Mouse (Mus musculus) embryo, embryonic 11 days (tissue): ENCODE data around the gene Pard3.

Experiments used
- DNase-seq: peaks from one replicate; pipeline ENCODE4 v3.0.0-alpha.2; 2015

The Pard3 gene

DNA sequence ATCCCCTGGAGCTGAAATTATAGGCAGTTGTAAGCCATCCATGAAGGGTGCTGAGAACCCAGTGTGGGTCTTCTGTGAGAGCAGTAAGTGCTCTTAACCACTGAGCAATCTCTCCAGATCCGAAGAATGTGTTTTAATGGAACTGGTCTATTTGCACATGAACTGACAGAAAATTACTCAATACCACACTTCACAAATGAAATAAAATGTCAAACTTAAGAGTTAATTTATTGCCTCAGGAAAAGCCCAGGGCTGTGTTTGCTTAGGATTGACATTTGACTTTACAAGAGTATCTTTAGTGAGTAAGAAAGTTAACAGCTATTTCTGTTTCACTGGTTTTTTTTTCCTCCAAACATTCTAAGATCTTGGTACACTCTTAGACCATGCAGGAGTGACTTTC, 23.7 kb downstream of the Pard3 start:
- no peak for DNase-seq

GRCm38 (mm10) chr8:127088372-127088771, 24.7 kb downstream of the Pard3 start:
- DNase-seq: peak; percentile 60

GRCm38 (mm10) chr8:127089021-127089420, 25.3 kb downstream of the Pard3 start:
- DNase-seq: no peak

GRCm38 (mm10) chr8:127090435-127090834, 26.7 kb downstream of the Pard3 start:
- DNase-seq: no peak

DNA sequence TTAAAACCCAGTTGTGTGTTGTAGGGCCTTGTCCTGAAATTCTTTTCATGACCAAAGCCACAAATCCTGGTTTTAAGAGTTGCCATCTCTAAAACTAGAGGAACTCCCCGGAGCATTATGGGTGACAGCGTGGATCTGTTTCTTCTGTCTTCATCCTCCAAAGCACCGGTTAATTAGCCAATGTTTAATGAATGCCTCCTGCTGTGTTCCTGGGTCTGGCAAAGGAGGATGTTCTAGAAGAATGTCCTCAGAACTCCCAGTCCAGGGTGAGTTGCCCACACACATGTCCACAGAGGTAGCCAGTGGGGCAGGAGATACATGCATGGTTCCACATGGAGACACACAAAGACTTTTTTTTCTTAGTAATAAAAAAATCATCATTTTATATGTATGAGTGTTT, 28.2 kb downstream of the Pard3 start:
- no peak for DNase-seq

- peak; percentile 65 for DNase-seq
These were observed 28.9 kb downstream of the Pard3 start for GRCm38 (mm10) chr8:127092383-127093112.

DNA sequence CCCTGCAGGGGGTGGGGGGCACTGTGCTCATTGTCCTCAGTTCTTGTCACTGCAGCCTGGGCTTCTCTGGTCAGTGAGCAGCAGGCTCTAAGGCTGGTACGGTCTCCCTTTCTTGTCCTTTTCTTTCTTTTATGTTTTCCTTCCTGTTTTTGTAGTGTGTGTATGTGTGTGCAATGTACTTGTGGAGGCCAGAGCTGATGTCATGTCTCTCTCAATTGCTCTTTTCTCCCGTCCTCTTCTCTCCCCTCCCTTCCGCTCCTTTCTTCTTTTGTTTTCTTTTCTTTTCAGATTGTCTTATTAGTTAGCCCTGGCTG, 29.4 kb downstream of the Pard3 start:
- DNase-seq: no peak

DNA sequence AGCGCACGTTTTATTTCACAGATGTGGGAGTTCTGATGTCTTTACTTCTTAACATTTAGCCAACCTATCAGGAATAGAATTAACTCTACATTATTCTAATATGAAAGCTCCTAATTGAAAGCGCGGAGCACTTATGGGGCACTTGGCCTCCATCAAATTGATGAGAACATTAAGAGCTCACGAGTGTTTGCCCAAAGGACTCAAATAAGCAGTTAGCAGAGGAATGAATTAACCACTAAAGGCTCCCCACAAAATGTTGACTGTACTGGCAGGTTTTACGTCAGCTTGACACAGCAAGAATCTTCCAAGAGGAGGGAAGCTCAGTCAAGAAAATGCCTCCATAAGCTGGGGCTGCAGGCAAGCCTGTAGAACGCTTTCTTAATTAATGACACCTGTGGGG, 32.1 kb downstream of the Pard3 start:
- DNase-seq: no peak

- DNase-seq: no peak
These were observed 35.9 kb downstream of the Pard3 start for GRCm38 (mm10) chr8:127099439-127100090.

- no peak for DNase-seq
These were observed 39.6 kb downstream of the Pard3 start for GRCm38 (mm10) chr8:127103256-127103655.

DNA sequence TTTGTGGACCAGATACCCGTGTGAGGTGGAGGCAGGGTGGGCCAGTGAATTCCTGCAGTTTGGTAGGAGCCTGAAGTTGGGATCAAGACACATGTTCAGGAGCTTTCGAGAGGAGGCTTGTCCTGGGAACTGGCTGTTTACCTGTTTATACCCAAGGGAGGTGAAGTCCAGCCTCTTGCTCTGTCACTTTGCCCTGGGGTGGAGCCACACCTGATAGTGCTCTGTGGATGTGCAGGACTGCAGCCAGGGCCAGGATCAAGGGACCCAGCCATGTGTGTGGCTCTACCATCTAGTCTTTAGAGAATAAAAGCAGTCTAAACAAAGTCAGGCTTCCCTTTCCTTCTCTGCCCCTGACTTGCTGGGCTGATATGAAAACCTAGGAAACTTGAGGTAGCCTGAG, 40.9 kb downstream of the Pard3 start:
- DNase-seq: no peak

- DNase-seq: peak; percentile 44
These were observed 44.2 kb downstream of the Pard3 start for GRCm38 (mm10) chr8:127107928-127108327.

GRCm38 (mm10) chr8:127113209-127113608, 49.5 kb downstream of the Pard3 start:
- no peak for DNase-seq

GRCm38 (mm10) chr8:127115837-127116236, 52.1 kb downstream of the Pard3 start:
- DNase-seq: no peak

DNA sequence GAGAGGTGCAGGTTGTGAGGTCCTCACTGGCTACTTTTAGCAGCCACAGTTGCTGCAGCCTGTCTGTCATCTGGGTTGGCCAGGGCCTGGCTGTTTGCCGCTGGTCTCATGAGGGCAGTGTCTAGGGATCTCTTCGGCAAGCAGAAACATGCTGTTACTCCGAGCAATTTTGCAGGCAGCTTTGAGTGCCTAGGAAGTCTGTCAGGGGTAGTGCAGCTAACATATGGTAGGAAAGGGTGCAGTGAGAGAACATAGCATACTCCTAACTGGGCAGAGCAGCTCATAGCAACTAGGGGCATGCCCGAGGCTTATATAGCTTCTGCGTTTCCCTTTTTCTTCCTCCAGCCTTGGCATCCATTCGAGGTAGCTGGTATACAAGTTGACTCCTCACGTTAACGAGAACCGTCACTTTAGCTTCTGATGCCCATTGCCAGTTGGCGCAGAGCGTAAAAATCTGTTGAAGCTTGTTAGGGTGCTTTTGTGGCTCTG, 54.7 kb downstream of the Pard3 start:
- DNase-seq: no peak

DNA sequence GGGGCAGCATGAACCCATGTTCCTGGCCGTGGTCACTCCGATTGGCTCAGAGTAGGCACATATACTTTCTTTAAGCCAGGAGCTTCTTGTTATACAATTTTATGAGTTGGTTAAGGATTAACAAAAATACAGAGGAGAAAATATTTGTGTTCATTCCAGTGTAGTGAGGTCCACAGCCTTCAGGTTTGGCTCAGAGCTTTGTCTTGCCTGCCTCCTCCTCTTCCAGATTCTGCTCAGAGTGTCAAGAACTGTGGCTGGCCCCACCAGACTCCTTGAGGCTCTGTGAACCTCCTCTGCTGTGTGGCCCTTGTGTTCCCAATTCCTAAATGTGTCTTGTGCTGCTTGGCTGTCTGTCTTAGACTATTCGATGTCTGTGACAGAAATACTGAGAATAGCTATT, 59.7 kb downstream of the Pard3 start:
- DNase-seq: no peak

DNA sequence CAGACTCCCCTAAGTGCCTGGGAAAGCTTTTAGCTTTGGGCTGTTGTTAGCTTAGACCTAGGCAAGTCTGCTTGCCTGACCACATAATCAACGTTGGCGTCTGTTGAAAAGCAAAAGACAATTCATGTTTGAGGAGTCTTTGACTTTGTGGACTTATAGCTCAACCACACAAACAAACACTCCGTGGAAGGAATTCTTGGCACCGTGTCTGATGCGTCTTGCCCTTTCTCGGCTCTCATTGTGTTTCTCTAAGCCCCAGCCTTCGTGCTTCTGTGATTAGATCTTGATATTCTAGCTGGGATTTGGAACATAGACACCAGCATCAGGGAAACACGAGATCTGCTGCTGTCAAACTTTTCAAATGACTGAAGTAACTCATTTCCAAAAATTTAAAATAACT, 61.1 kb downstream of the Pard3 start:
- DNase-seq: no peak

DNA sequence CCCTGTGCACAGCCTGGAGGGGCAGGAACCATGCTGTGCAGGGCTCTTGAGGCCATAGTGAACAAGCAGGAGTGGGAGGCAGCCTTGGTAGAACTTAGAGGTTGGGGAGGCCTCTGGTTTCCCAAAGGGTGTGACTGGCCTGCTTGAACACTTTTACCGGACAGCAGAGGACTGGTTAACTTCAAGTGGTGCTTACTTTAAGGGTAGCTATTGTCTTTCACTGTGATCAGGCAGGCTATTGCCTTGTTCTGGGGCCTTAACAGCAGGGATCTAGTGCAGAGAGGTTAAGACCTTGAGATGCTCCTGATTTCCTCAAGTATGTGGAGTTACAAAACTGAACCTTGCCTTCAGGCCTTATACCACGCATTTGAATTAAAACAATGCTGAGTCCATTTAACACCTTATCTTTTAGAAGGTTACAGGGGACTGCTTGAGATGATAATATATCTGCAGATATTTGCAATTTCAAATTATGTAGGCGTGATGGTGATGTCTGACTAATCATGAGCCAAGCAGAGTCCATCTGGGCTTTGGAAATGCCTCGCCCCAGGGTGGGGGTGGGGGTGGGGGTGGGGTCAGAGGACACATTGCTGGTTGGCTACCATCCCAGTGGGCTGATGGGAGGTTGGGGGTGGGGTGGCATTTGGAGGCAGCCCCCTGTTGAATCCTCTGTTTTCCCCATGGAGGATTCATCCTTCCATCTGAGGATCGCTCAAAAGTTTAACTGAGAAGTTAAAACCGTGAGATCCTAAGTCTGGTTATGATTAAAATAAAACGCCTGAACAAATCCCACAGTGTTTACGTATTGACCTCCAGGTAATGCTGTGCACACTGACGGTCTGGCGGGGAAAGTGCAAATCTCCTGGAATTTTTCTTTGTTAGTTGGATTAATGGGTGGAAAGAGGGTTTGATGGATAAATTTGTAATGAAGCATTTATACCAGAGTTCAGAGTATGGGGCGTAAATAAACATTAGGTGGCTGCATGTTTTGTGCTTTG, 62.3 kb downstream of the Pard3 start:
- peak; percentile 51 for DNase-seq

GRCm38 (mm10) chr8:127128781-127129396, 65.2 kb downstream of the Pard3 start:
- DNase-seq: peak; percentile 25

- DNase-seq: no peak
These were observed 70.6 kb downstream of the Pard3 start for GRCm38 (mm10) chr8:127134327-127134726.

- DNase-seq: no peak
These were observed 72.5 kb downstream of the Pard3 start for GRCm38 (mm10) chr8:127136201-127136600.

DNA sequence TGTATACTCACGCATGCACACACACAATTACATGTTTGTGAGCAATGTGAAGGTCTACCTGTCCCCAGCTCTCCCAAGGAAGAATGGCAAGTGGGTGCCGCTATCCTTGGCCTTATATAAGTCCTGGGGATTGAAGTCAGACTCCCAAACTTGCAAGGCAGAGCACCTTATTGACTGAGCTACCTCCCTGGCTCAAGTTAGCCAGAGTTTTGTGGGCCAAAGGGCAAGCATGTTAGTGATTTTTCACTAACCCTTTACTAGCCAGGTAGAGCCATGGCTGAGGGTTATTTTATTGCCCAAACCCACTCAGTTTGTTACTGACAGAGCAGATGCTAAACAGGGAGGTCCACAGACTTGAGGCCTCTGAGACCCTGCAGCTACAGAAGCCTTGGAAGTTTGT, 73.1 kb downstream of the Pard3 start:
- no peak for DNase-seq

DNA sequence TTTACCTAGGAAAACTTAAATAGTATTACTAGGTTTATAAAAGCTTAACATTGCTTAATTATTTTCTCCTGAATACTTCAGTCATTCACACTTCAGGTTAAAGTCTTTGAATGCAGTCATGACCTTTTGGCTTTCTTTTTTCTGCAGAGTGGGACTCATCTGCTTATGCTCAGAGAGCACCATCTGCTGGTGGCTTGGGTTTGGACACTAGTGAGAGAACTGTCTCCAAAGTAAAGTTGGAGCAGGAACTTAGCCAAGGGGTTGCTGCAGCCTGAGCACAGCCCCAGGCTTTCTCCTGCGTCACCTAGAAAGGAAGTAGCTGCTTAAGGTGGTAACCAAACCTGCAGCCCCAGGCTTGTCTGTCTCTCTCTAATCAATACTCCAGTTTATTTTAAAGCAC, 75.5 kb downstream of the Pard3 start:
- peak; percentile 88 for DNase-seq
